Mouse (Mus musculus) liver, embryonic 13.5 days (tissue): ENCODE measurements around the gene Pgghg. TPM values are rescaled to one million over a fixed set of nuclear protein-coding genes. Genes with fewer than 3 reads are reported as not detected.
"Not testable (repeated sequence)": the region's sequence is repeated elsewhere in the genome, so short reads cannot be mapped to it uniquely, and the experiment has no call there.

Experiments used
- ATAC-seq: fragments of 200-750 bp; cut with Nextera tagmentation; 2 replicates; pipeline ENCODE4 v1.8.0; 2017; ENCODE audit warnings: low read depth, mild to moderate bottlenecking, moderate number of reproducible peaks, moderate library complexity
- DNase-seq: peaks from one replicate; pipeline ENCODE4 v3.0.0; 2022
- H3K27ac ChIP-seq: fragments of 300-500 bp; sonication (generic); 2 replicates; pipeline ENCODE4 v1.5.1; 2015; ENCODE audit warnings: moderate library complexity, mild to moderate bottlenecking, inconsistent platforms
- H3K27me3 ChIP-seq: fragments of 300-500 bp; sonication (generic); 2 replicates; pipeline ENCODE4 v1.6.1; 2015; ENCODE audit warnings: mild to moderate bottlenecking, inconsistent platforms
- H3K36me3 ChIP-seq: fragments of 300-500 bp; sonication (generic); 2 replicates; pipeline ENCODE4 v1.6.1; 2015; ENCODE audit warnings: mild to moderate bottlenecking, inconsistent platforms
- H3K4me1 ChIP-seq: fragments of 300-500 bp; sonication (generic); replicated peaks from 2 replicates; pipeline ENCODE4 v1.6.1; 2015; ENCODE audit warnings: inconsistent platforms
- H3K4me2 ChIP-seq: fragments of 300-500 bp; sonication (generic); 2 replicates; pipeline ENCODE4 v1.6.1; 2015; ENCODE audit warnings: inconsistent platforms, mild to moderate bottlenecking, moderate library complexity
- H3K4me3 ChIP-seq: fragments of 300-500 bp; sonication (generic); replicated peaks from 2 replicates; pipeline ENCODE4 v1.5.1; 2015; ENCODE audit warnings: mild to moderate bottlenecking, inconsistent platforms
- H3K9ac ChIP-seq: fragments of 300-500 bp; sonication (generic); 2 replicates; pipeline ENCODE4 v1.6.1; 2015; ENCODE audit warnings: mild to moderate bottlenecking, inconsistent platforms
- H3K9me3 ChIP-seq: fragments of 300-500 bp; sonication (generic); replicated peaks from 2 replicates; pipeline ENCODE4 v1.6.1; 2016; ENCODE audit warnings: inconsistent platforms
- WGBS: fragments of 180-500 bp; shearing (Covaris S2); methylation state at CpG from one replicate; pipeline ENCODE4 v1.1.7; 2015; ENCODE audit not compliant: insufficient replicate concordance; 5-methylcytosine and 5-hydroxymethylcytosine counted together
- polyA plus RNA-seq: library from polyadenylated mRNA; unstranded; fragments of >200 nt; fragmentation: Nextera tagmentation; extraction: Ambion mirVana; gene quantifications from 2 replicates; pipeline ENCODE4 v1.2.1, GENCODE M21; 2015

The Pgghg gene
- polyA plus RNA-seq, 1 experiment from 2014 or later = 5.0 TPM

- DNase-seq (no peak), ATAC-seq (no peak)
- H3K9me3 ChIP-seq = no peaks in the 10 kb centered on the region
- H3K27me3 ChIP-seq = no peaks in the 10 kb centered on the region
- no peak overlapping the region for H3K4me3 ChIP-seq
- H3K9ac ChIP-seq = no peak overlapping the region
- peaks cover 45% of the 10 kb centered on the region for H3K4me1 ChIP-seq
- 51% methylated on average over 6 of the region's 6 CpGs for WGBS
- peak overlapping the region; percentile 66; the same call in 1 of the 2 replicates for H3K4me2 ChIP-seq
- H3K27ac ChIP-seq = peak overlapping the region; percentile 83
- 0 out of 2 replicates have a peak, but pooled peaks cover 4% of the 10 kb centered on the region for H3K36me3 ChIP-seq
Measured at GRCm38 (mm10) chr7:140956556-140956869, 15.3 kb downstream of the Pgghg start.

- no peaks in the 10 kb centered on the region for H3K9me3 ChIP-seq
- H3K27ac ChIP-seq = no peak overlapping the region
- ATAC-seq (no peak), DNase-seq (no peak)
- H3K4me3 ChIP-seq = no peak overlapping the region
- no peaks in the 10 kb centered on the region for H3K36me3 ChIP-seq
- 11% methylated on average over 9 of the region's 9 CpGs for WGBS
- H3K4me2 ChIP-seq = no peak overlapping the region
- no peak overlapping the region for H3K9ac ChIP-seq
- H3K27me3 ChIP-seq = no peaks in the 10 kb centered on the region
- H3K4me1 ChIP-seq = peaks cover 26% of the 10 kb centered on the region
Measured at GRCm38 (mm10) chr7:140959181-140959901, 18.1 kb downstream of the Pgghg start.

- no peak for DNase-seq
- ATAC-seq = no peak
- Histone ChIP-seq H3K27me3 (no peaks in the 10 kb centered on the region), H3K4me1 (peaks cover 21% of the 10 kb centered on the region), H3K27ac (no peak overlapping the region), H3K9ac (no peak overlapping the region), H3K9me3 (no peaks in the 10 kb centered on the region), H3K36me3 (no peaks in the 10 kb centered on the region), H3K4me3 (no peak overlapping the region), H3K4me2 (no peak overlapping the region)
- WGBS = 43% methylated on average over 5 of the region's 5 CpGs
Measured at GRCm38 (mm10) chr7:140960026-140960425, 18.8 kb downstream of the Pgghg start.

- Histone ChIP-seq H3K27ac (no peak overlapping the region), H3K4me3 (no peak overlapping the region), H3K4me2 (no peak overlapping the region), H3K9me3 (no peaks in the 10 kb centered on the region), H3K4me1 (peaks cover 10% of the 10 kb centered on the region), H3K27me3 (no peaks in the 10 kb centered on the region), H3K36me3 (no peaks in the 10 kb centered on the region), H3K9ac (no peak overlapping the region)
- WGBS = 62% methylated on average over 2 of the region's 2 CpGs
- no peak for ATAC-seq
- no peak for DNase-seq
Measured at GRCm38 (mm10) chr7:140961416-140961815, 20.2 kb downstream of the Pgghg start.

- DNase-seq = no peak
- Histone ChIP-seq H3K36me3 (no peaks in the 10 kb centered on the region), H3K27ac (no peak overlapping the region), H3K4me1 (0 out of 2 replicates have a peak, but pooled peaks cover 8% of the 10 kb centered on the region), H3K4me2 (no peak overlapping the region), H3K9me3 (no peaks in the 10 kb centered on the region), H3K4me3 (no peak overlapping the region), H3K27me3 (no peaks in the 10 kb centered on the region), H3K9ac (no peak overlapping the region)
- ATAC-seq = no peak
- WGBS = 64% methylated on average over 2 of the region's 2 CpGs
Measured at GRCm38 (mm10) chr7:140962733-140963132, 21.5 kb downstream of the Pgghg start.

- WGBS = 59% methylated on average over 4 of the region's 4 CpGs
- H3K4me1 ChIP-seq = peaks cover 34% of the 10 kb centered on the region
- no peak within 1 kb of the TSS for H3K4me2 ChIP-seq
- H3K9me3 ChIP-seq = no peaks in the 10 kb centered on the region
- DNase-seq (no peak), ATAC-seq (no peak)
- no peak within 1 kb of the TSS for H3K27ac ChIP-seq
- H3K27me3 ChIP-seq = no peaks in the 10 kb centered on the region
- H3K4me3 ChIP-seq = no peak within 1 kb of the TSS
- no peaks in the 10 kb centered on the region for H3K36me3 ChIP-seq
- H3K9ac ChIP-seq = no peak within 1 kb of the TSS
Measured at GRCm38 (mm10) chr7:140966921-140967320, 25.7 kb downstream of the Pgghg start, which contains the start of gene Ifitm1. TSS of gene Ifitm1 (plus strand) at chr7:140967221.

GRCm38 (mm10) chr7:140967862-140968591 is 26.8 kb downstream of the Pgghg start:
- ATAC-seq (no peak; the same call in 1 of the 2 replicates), DNase-seq (no peak)
- no peak overlapping the region for H3K4me2 ChIP-seq
- no peak overlapping the region for H3K4me3 ChIP-seq
- H3K4me1 ChIP-seq = peaks cover 34% of the 10 kb centered on the region
- no peaks in the 10 kb centered on the region for H3K27me3 ChIP-seq
- H3K9ac ChIP-seq = no peak overlapping the region
- H3K9me3 ChIP-seq = no peaks in the 10 kb centered on the region
- H3K36me3 ChIP-seq = no peaks in the 10 kb centered on the region
- no peak overlapping the region for H3K27ac ChIP-seq
- WGBS = 14% methylated on average over 14 of the region's 14 CpGs

- not testable (repeated sequence) for H3K27ac ChIP-seq, H3K9me3 ChIP-seq, H3K36me3 ChIP-seq, ATAC-seq, H3K4me2 ChIP-seq, H3K9ac ChIP-seq, DNase-seq, H3K27me3 ChIP-seq, H3K4me3 ChIP-seq
- H3K4me1 ChIP-seq = peaks cover 34% of the 10 kb centered on the region
- 26% methylated on average over 3 of the region's 3 CpGs for WGBS
Measured at GRCm38 (mm10) chr7:140968710-140969109, 27.5 kb downstream of the Pgghg start.

GRCm38 (mm10) chr7:140970931-140971330 is 29.7 kb downstream of the Pgghg start:
- H3K36me3 ChIP-seq = no peaks in the 10 kb centered on the region
- no peak for ATAC-seq

GRCm38 (mm10) chr7:140971479-140972171 is 30.4 kb downstream of the Pgghg start:
- no peak overlapping the region for H3K4me3 ChIP-seq
- no peak overlapping the region for H3K27ac ChIP-seq
- no peak overlapping the region for H3K4me2 ChIP-seq
- peaks cover 38% of the 10 kb centered on the region for H3K4me1 ChIP-seq
- no peak for DNase-seq
- H3K9me3 ChIP-seq = no peaks in the 10 kb centered on the region
- no peak for ATAC-seq
- no peaks in the 10 kb centered on the region for H3K27me3 ChIP-seq
- no peak overlapping the region for H3K9ac ChIP-seq
- 76% methylated on average over 8 of the region's 8 CpGs for WGBS
- H3K36me3 ChIP-seq = no peaks in the 10 kb centered on the region

More at GRCm38 (mm10) chr7:140970931-140971330, 29.7 kb downstream of the Pgghg start:
- peaks cover 38% of the 10 kb centered on the region for H3K4me1 ChIP-seq
- H3K27ac ChIP-seq = no peak overlapping the region
- no peak overlapping the region for H3K4me2 ChIP-seq
- WGBS = 31% methylated on average over 7 of the region's 7 CpGs
- H3K9me3 ChIP-seq = no peaks in the 10 kb centered on the region
- no peak overlapping the region for H3K9ac ChIP-seq
- H3K4me3 ChIP-seq = no peak overlapping the region
- DNase-seq = no peak
- no peaks in the 10 kb centered on the region for H3K27me3 ChIP-seq

- H3K36me3 ChIP-seq = no peaks in the 10 kb centered on the region
- no peak overlapping the region for H3K9ac ChIP-seq
- no peaks in the 10 kb centered on the region for H3K27me3 ChIP-seq
- no peak for DNase-seq
- no peak overlapping the region for H3K27ac ChIP-seq
- H3K4me1 ChIP-seq = peaks cover 33% of the 10 kb centered on the region
- no peaks in the 10 kb centered on the region for H3K9me3 ChIP-seq
- H3K4me2 ChIP-seq = no peak overlapping the region
- WGBS = 55% methylated on average over 14 of the region's 14 CpGs
- ATAC-seq = no peak
- no peak overlapping the region for H3K4me3 ChIP-seq
Measured at GRCm38 (mm10) chr7:140973396-140974165, 32.4 kb downstream of the Pgghg start.
